Mouse (Mus musculus) neural tube, embryonic 11.5 days (tissue): ENCODE measurements around the gene Dnah7a. TPM values are rescaled to one million over a fixed set of nuclear protein-coding genes. Genes with fewer than 3 reads are reported as not detected.
"Not testable (repeated sequence)": the region's sequence is repeated elsewhere in the genome, so short reads cannot be mapped to it uniquely, and the experiment has no call there.

Experiments
- ATAC-seq: fragments of 200-750 bp; cut with Nextera tagmentation; 2 replicates; pipeline ENCODE4 v1.8.0; 2017; ENCODE audit warnings: moderate number of reproducible peaks, mild to moderate bottlenecking, moderate TSS enrichment, moderate library complexity; ENCODE audit not compliant: insufficient read depth, low FRiP score, low TSS enrichment
- DNase-seq: peaks from one replicate; pipeline ENCODE4 v3.0.0-alpha.2; 2015; ENCODE audit warnings: low spot score
- H3K27ac ChIP-seq: fragments of 300-500 bp; sonication (generic); 2 replicates; pipeline ENCODE4 v1.5.1; 2014; ENCODE audit warnings: low read depth, mild to moderate bottlenecking, low read length
- H3K27me3 ChIP-seq: fragments of 300-500 bp; sonication (generic); 2 replicates; pipeline ENCODE4 v1.6.1; 2014; ENCODE audit warnings: mild to moderate bottlenecking, low read length, mixed read lengths; ENCODE audit not compliant: control insufficient read depth, insufficient read depth
- H3K36me3 ChIP-seq: fragments of 300-500 bp; sonication (generic); 2 replicates; pipeline ENCODE4 v1.6.1; 2014; ENCODE audit warnings: mild to moderate bottlenecking, low read length, moderate library complexity, mixed read lengths; ENCODE audit not compliant: control insufficient read depth, insufficient read depth
- H3K4me1 ChIP-seq: fragments of 300-500 bp; sonication (generic); 2 replicates; pipeline ENCODE4 v1.6.1; 2014; ENCODE audit warnings: low read length, mixed read lengths; ENCODE audit not compliant: control insufficient read depth, insufficient read depth
- H3K4me2 ChIP-seq: fragments of 300-500 bp; sonication (generic); 2 replicates; pipeline ENCODE4 v1.6.1; 2014; ENCODE audit warnings: low read depth, mild to moderate bottlenecking, moderate library complexity
- H3K4me3 ChIP-seq: fragments of 300-500 bp; sonication (generic); 2 replicates; pipeline ENCODE4 v1.5.1; 2014; ENCODE audit warnings: low read depth, low read length
- H3K9ac ChIP-seq: fragments of 300-500 bp; sonication (generic); 2 replicates; pipeline ENCODE4 v1.6.1; 2014; ENCODE audit warnings: mild to moderate bottlenecking, low read length
- H3K9me3 ChIP-seq: fragments of 300-500 bp; sonication (generic); 2 replicates; pipeline ENCODE4 v1.6.1; 2016; ENCODE audit warnings: low read length; ENCODE audit not compliant: control insufficient read depth
- whole genome bisulfite sequencing: fragments of 180-500 bp; shearing (Covaris S2); extraction: QIAGEN DNeasy Blood & Tissue Kit; methylation state at CpG from one replicate; pipeline ENCODE4 v1.1.7; 2014; 5-methylcytosine and 5-hydroxymethylcytosine counted together
- polyA plus RNA-seq: library from polyadenylated mRNA; unstranded; fragments of >200 nt; fragmentation: Nextera tagmentation; extraction: Ambion mirVana; gene quantifications from 2 replicates; pipeline ENCODE4 v1.2.1, GENCODE M21; 2014

The Dnah7a gene
- 8.1 and 8.5 TPM in 2 replicates for polyA plus RNA-seq

DNA sequence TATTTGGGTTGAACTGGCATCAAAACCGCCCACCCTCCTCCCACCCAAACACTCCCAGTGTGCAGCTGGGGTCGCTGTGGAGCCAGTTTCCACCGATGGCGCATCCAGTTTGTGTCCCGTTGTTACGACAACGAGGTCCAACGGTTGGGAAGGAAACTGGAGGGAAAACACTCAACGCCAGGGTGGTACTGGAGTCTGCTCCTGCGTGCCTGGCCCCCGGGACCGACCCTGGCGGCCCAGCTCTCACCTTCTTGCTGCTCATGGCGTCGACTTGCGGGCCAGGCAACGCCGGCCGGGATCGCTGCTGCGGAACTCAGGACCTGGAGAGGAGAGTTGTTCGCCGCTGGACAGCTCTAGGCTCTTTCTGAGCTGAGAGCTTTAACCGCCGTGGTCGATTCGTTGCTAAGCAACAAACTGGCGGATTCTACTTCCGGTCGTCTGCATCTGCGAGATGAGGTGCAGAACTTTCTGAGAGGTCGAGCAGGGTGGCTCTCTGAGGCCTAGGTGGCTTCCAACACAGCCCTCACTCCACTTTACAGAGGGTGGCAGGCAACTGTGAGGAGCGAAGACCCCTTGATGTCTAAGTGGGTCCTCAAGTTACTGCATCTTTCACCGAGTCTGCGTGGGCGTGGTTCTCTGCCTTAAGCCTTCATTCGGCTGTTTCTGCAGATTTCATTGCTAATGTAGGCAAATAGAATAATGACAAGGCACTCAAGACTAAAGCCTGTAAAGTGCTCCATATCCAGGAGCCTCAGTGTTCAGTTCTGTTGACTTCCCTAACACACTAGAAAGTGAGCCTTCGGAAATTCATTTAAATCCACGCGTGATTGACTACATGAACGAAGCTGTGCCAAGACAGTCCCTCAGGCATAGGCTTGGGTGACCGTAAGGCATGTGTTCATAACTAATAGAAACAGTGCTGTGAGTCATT lies at the start of gene Dnah7a:
Dnah7a (minus strand) TSS at position 354 of the 931 bp plus-strand sequence.
- Histone ChIP-seq H3K4me3 (peak within 1 kb of the TSS; percentile 40), H3K27ac (no peak within 1 kb of the TSS), H3K9ac (peak within 1 kb of the TSS; percentile 61), H3K27me3 (no peaks in the 10 kb centered on the region), H3K4me1 (no peaks in the 10 kb centered on the region), H3K36me3 (no peaks in the 10 kb centered on the region), H3K9me3 (no peaks in the 10 kb centered on the region), H3K4me2 (peak within 1 kb of the TSS; percentile 60)
- ATAC-seq: peak; percentile 74
- peak; percentile 80 for DNase-seq
- 20% methylated on average over 42 of the region's 42 CpGs for WGBS

DNA sequence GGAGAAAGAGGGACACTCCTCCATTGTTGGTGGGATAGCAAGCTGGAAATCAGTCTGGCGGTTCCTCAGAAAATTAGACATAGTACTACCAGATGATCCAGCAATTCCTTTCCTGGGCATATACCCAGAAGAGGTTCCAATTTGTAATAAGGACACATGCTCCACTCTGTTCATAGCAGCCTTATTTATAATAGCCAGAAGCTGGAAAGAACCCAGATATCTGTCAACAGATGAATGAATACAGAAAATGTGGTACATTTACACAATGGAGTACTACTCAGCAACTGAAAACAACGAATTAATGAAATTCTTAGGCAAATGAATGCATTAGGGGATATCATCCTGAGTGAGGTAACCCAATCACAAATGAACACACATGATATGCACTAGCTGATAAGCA lies 46.9 kb upstream of the Dnah7a start:
- ATAC-seq, H3K4me3 ChIP-seq, H3K27me3 ChIP-seq, H3K4me2 ChIP-seq, DNase-seq, H3K4me1 ChIP-seq, H3K9ac ChIP-seq, H3K27ac ChIP-seq, H3K36me3 ChIP-seq, H3K9me3 ChIP-seq: not testable (repeated sequence)
- 85% methylated on average over 2 of the region's 2 CpGs for WGBS

DNA sequence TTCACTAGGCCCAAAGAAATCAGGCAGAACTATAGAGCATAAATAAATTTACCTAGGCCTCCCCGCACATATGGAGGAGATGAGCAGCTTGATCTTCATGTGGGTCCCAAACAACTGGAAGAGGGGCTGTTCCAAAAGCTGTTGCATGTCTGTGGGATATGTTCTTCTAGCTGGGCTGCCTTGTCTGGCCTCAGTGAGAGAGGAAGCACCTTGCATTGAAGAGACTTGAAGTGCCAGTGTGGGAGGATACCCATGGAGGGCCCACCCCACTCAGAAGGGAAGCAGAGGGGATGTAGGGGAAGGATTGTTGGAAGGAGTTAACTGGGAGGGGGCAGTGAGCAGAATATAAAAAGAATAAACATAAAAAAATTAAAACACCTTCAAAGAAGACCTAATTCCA lies 44.6 kb upstream of the Dnah7a start:
- Histone ChIP-seq H3K27me3 (no peaks in the 10 kb centered on the region), H3K4me3 (no peak overlapping the region), H3K9me3 (no peaks in the 10 kb centered on the region), H3K4me2 (no peak overlapping the region), H3K9ac (no peak overlapping the region), H3K36me3 (no peaks in the 10 kb centered on the region), H3K27ac (no peak overlapping the region), H3K4me1 (no peaks in the 10 kb centered on the region)
- WGBS: 70% methylated on average over 1 of the region's 1 CpGs
- no peak for ATAC-seq
- DNase-seq: no peak

DNA sequence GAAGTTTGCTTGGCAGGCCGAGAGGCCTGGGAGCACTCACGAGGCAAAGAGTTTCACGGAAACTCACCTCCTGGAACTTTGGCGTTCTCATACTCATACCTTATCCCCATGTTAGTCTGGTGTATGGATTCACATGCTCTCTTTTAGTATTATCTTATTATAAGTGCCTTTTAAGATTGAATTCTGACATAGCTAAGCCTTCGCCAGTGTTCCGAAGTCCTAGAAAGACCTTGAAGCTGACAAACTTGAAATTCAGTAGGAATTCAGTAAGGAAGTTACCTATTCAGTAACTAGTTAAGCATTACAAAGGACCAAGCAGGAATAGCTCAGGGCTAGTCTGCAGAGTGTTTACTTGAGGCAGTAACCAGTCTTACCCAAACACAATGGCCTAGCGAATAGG lies 44.1 kb upstream of the Dnah7a start:
- not testable (repeated sequence) for H3K36me3 ChIP-seq, H3K27me3 ChIP-seq, DNase-seq, H3K9me3 ChIP-seq, H3K4me2 ChIP-seq, H3K27ac ChIP-seq, H3K4me3 ChIP-seq, H3K4me1 ChIP-seq, H3K9ac ChIP-seq, ATAC-seq
- WGBS: 86% methylated on average over 7 of the region's 7 CpGs

DNA sequence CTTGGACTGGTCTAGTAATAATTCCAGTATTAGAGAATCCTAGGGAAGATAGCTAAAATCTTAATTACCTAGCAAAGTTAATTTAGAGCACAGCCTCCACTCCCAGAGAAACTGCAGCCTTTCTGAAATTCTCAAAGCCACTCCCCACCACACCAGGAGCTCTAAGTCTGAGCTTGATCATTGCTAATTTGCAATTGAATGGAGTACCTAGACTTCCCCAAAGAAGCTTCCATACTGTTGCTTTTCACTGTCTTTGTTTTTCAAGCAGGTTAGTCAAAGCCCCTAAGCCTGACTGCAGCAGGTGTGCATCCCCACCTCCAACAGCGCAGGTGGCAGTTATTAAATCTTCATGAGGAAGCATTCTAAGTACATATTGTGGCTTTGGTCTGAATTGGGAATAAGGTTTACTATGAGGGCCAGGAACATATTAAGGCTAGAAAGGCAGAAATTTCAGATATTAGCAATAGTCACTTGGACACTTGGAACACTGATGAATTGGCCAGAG lies 43.3 kb upstream of the Dnah7a start:
- not testable (repeated sequence) for DNase-seq, H3K27me3 ChIP-seq, ATAC-seq, H3K36me3 ChIP-seq, H3K9ac ChIP-seq, H3K4me3 ChIP-seq, H3K4me2 ChIP-seq, H3K27ac ChIP-seq, H3K4me1 ChIP-seq, H3K9me3 ChIP-seq
- 56% methylated on average over 1 of the region's 1 CpGs for WGBS

DNA sequence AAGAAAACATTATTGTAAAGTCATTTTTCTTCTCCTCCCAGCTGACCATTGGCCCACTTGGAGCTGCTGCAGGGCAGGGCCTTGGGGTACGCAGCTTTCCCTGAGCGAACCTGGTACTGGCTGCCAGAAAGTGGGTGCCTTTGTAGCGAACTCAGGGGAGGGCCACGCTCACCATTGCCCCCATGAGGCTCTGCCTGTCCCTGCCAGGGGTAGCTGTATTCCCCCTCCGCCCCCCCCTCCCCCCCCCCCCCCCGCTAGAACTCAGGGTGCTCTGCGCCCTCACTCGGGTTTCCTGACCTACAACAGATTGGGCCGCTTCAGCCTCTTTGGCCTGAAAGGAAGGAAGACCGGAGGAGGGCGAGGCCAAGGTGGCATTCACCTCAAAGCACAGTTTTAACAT lies 42.0 kb upstream of the Dnah7a start:
- Histone ChIP-seq H3K4me3 (no peak overlapping the region), H3K27ac (no peak overlapping the region), H3K4me1 (no peaks in the 10 kb centered on the region), H3K36me3 (no peaks in the 10 kb centered on the region), H3K27me3 (no peaks in the 10 kb centered on the region), H3K9ac (no peak overlapping the region), H3K9me3 (no peaks in the 10 kb centered on the region), H3K4me2 (no peak overlapping the region)
- no peak for DNase-seq
- no peak for ATAC-seq
- 28% methylated on average over 9 of the region's 11 CpGs for WGBS

DNA sequence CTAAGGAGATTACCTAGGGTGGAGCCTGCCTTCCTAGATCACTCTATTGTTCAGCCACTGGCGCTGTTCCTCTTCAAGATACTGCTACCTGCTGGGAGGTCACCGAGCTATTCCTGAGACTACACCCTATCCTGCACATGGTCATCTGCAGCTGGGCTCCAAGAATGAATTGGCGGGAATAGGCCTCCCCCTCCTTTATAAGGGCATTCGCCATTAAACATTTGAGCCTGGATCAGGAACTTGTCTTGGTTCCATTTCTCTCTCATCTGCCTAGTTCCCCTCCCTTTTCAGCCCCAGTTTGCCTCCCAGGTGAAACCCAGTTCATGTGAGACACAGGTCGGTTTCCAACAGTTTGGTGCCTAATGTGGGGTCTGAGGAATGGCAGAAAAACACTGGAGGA lies 39.4 kb upstream of the Dnah7a start:
- WGBS: 72% methylated on average over 5 of the region's 5 CpGs
- Histone ChIP-seq H3K9me3 (no peaks in the 10 kb centered on the region), H3K27me3 (no peaks in the 10 kb centered on the region), H3K4me3 (no peak overlapping the region), H3K27ac (no peak overlapping the region), H3K36me3 (no peaks in the 10 kb centered on the region), H3K4me2 (no peak overlapping the region), H3K9ac (no peak overlapping the region), H3K4me1 (no peaks in the 10 kb centered on the region)
- ATAC-seq: no peak
- no peak for DNase-seq

DNA sequence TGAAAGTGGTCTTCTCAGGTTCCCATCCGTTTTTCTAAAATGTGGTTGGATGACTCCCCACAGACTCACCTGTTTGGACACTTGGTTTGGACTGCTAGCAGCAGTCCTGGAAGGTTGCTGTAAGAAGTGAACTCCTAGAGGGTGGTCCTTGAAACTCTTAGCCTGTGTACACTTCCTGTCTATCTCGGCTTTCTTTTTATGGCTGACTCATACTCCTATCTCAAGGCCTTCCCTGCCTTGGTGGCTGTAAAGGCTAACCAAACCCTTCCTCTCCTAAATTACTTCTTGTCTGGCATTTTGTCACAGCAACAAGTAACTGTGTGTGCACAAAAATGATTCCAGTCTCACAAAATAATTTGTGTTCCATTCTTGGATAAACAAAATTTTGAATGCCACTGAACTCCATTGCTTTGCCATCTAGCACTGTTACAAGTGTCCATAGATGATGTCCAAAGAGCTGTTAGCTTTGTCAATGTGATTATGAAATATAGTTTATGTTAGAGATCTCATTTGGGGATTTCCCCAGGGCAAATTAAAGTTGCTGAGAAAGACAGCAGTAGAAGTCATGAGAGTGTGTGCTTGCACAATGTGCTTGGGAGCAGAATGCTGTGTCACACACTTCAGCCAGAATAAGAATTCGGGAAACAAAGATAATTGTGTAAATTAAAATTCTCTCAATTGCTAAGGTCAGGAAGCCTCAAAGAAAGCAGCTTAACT lies 35.3 kb upstream of the Dnah7a start:
- no peak for ATAC-seq
- no peaks in the 10 kb centered on the region for H3K36me3 ChIP-seq
- H3K27ac ChIP-seq: no peak overlapping the region
- H3K4me2 ChIP-seq: no peak overlapping the region
- no peak overlapping the region for H3K9ac ChIP-seq
- no peaks in the 10 kb centered on the region for H3K4me1 ChIP-seq
- no peaks in the 10 kb centered on the region for H3K9me3 ChIP-seq
- H3K4me3 ChIP-seq: no peak overlapping the region
- WGBS: 91% methylated on average over 3 of the region's 3 CpGs
- DNase-seq: no peak
- H3K27me3 ChIP-seq: no peaks in the 10 kb centered on the region
